Mouse (Mus musculus) neural tube, embryonic 11.5 days (tissue): Measurements from ENCODE around the gene Tuba3a. TPM values are rescaled to one million over a fixed set of nuclear protein-coding genes. Genes with fewer than 3 reads are reported as not detected.
A peak's percentile ranks its signal among the peaks of the same experiment; 100 is the strongest.
"Not testable (repeated sequence)": the region's sequence is repeated elsewhere in the genome, so short reads cannot be mapped to it uniquely, and the experiment has no call there.

ENCODE experiments used
- ATAC-seq: fragments of 200-750 bp; cut with Nextera tagmentation; 2 replicates; pipeline ENCODE4 v1.8.0; 2017; ENCODE audit warnings: moderate number of reproducible peaks, mild to moderate bottlenecking, moderate TSS enrichment, moderate library complexity; ENCODE audit not compliant: insufficient read depth, low FRiP score, low TSS enrichment
- DNase-seq: peaks from one replicate; pipeline ENCODE4 v3.0.0-alpha.2; 2015; ENCODE audit warnings: low spot score
- H3K27ac ChIP-seq: fragments of 300-500 bp; sonication (generic); 2 replicates; pipeline ENCODE4 v1.5.1; 2014; ENCODE audit warnings: low read depth, mild to moderate bottlenecking, low read length
- H3K27me3 ChIP-seq: fragments of 300-500 bp; sonication (generic); 2 replicates; pipeline ENCODE4 v1.6.1; 2014; ENCODE audit warnings: mild to moderate bottlenecking, low read length, mixed read lengths; ENCODE audit not compliant: control insufficient read depth, insufficient read depth
- H3K36me3 ChIP-seq: fragments of 300-500 bp; sonication (generic); 2 replicates; pipeline ENCODE4 v1.6.1; 2014; ENCODE audit warnings: mild to moderate bottlenecking, low read length, moderate library complexity, mixed read lengths; ENCODE audit not compliant: control insufficient read depth, insufficient read depth
- H3K4me1 ChIP-seq: fragments of 300-500 bp; sonication (generic); 2 replicates; pipeline ENCODE4 v1.6.1; 2014; ENCODE audit warnings: low read length, mixed read lengths; ENCODE audit not compliant: control insufficient read depth, insufficient read depth
- H3K4me2 ChIP-seq: fragments of 300-500 bp; sonication (generic); 2 replicates; pipeline ENCODE4 v1.6.1; 2014; ENCODE audit warnings: low read depth, mild to moderate bottlenecking, moderate library complexity
- H3K4me3 ChIP-seq: fragments of 300-500 bp; sonication (generic); 2 replicates; pipeline ENCODE4 v1.5.1; 2014; ENCODE audit warnings: low read depth, low read length
- H3K9ac ChIP-seq: fragments of 300-500 bp; sonication (generic); 2 replicates; pipeline ENCODE4 v1.6.1; 2014; ENCODE audit warnings: mild to moderate bottlenecking, low read length
- H3K9me3 ChIP-seq: fragments of 300-500 bp; sonication (generic); 2 replicates; pipeline ENCODE4 v1.6.1; 2016; ENCODE audit warnings: low read length; ENCODE audit not compliant: control insufficient read depth
- WGBS: fragments of 180-500 bp; shearing (Covaris S2); extraction: QIAGEN DNeasy Blood & Tissue Kit; methylation state at CpG from one replicate; pipeline ENCODE4 v1.1.7; 2014; 5-methylcytosine and 5-hydroxymethylcytosine counted together
- polyA plus RNA-seq: library from polyadenylated mRNA; unstranded; fragments of >200 nt; fragmentation: Nextera tagmentation; extraction: Ambion mirVana; gene quantifications from 2 replicates; pipeline ENCODE4 v1.2.1, GENCODE M21; 2014

The Tuba3a gene
- polyA plus RNA-seq, 1 experiment from 2014 or later = 0.15 TPM

- Histone ChIP-seq H3K9ac (peak overlapping the region; percentile 82; the same call in 1 of the 2 replicates), H3K9me3 (no peaks in the 10 kb centered on the region), H3K36me3 (no peaks in the 10 kb centered on the region), H3K4me1 (peaks cover 5% of the 10 kb centered on the region; the same call in 1 of the 2 replicates), H3K4me2 (peak overlapping the region; percentile 69), H3K27me3 (no peaks in the 10 kb centered on the region), H3K4me3 (peak overlapping the region; percentile 38), H3K27ac (no peak overlapping the region)
- 73% methylated on average over 22 of the region's 22 CpGs for WGBS
- no peak for ATAC-seq
- peak; percentile 19 for DNase-seq
These were observed 26.9 kb upstream of the Tuba3a start for GRCm38 (mm10) chr6:125312581-125313355.

DNA sequence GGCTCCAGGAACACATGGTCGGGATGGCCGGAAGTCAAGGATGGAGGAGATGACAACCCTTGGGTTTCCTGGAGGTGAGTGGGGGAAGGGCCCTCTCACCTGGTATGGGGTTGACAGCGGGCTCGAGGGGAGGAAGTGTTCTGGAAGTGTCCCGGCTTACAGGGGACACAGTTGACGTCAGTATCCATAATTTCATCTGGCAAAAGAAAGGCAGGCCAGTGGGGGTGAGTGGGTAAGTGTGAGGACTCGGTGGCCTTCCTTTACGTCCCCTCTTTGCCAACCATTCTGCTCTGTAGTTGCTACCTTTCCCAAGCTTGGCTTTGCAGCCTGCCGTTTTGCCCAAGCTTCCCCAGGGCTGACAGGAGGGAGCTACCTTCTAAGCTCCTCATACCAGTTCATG lies 26.3 kb upstream of the Tuba3a start:
- Histone ChIP-seq H3K4me1 (peaks cover 5% of the 10 kb centered on the region; the same call in 1 of the 2 replicates), H3K36me3 (no peaks in the 10 kb centered on the region), H3K27me3 (no peaks in the 10 kb centered on the region), H3K4me3 (no peak overlapping the region), H3K9me3 (no peaks in the 10 kb centered on the region), H3K27ac (no peak overlapping the region), H3K4me2 (peak overlapping the region; percentile 21; the same call in 1 of the 2 replicates), H3K9ac (no peak overlapping the region)
- DNase-seq = no peak
- 86% methylated on average over 9 of the region's 9 CpGs for WGBS
- ATAC-seq = no peak

DNA sequence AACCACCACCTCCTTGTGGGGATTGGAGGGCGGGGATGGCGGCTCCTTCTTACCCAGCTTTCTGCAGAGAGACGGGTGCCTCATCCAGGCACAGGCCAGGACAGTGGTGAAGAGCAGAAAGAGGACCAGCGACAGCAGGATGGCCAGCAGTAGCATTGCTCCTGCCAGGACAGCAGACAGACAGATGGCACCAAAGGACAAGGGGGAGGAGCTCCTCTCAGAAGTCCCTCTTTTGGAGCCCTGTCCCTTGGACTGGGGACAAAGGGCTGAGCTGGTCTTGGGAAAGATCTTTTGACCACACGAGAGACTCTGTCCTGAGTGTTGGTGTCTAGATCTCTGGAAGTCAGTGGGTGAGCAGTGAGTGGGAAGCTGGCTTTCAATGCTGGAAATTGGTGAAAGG lies 23.6 kb upstream of the Tuba3a start:
- no peak overlapping the region for H3K27ac ChIP-seq
- ATAC-seq (no peak), DNase-seq (no peak)
- 28% methylated on average over 5 of the region's 5 CpGs for WGBS
- H3K9me3 ChIP-seq = no peaks in the 10 kb centered on the region
- H3K36me3 ChIP-seq = no peaks in the 10 kb centered on the region
- H3K4me3 ChIP-seq = no peak overlapping the region
- H3K4me2 ChIP-seq = no peak overlapping the region
- no peaks in the 10 kb centered on the region for H3K27me3 ChIP-seq
- H3K9ac ChIP-seq = no peak overlapping the region
- peaks cover 5% of the 10 kb centered on the region; the same call in 1 of the 2 replicates for H3K4me1 ChIP-seq

GRCm38 (mm10) chr6:125308921-125309320 lies 23.1 kb upstream of the Tuba3a start:
- H3K27me3 ChIP-seq = no peaks in the 10 kb centered on the region
- H3K4me3 ChIP-seq = no peak overlapping the region
- H3K4me2 ChIP-seq = 0 out of 2 replicates have a peak overlapping the region, but pooled peaks have one; percentile 16
- H3K36me3 ChIP-seq = no peaks in the 10 kb centered on the region
- 8% methylated on average over 13 of the region's 13 CpGs for WGBS
- DNase-seq (peak; percentile 29), ATAC-seq (peak; percentile 58; the same call in 1 of the 2 replicates)
- peaks cover 5% of the 10 kb centered on the region; the same call in 1 of the 2 replicates for H3K4me1 ChIP-seq
- H3K9me3 ChIP-seq = no peaks in the 10 kb centered on the region
- H3K9ac ChIP-seq = no peak overlapping the region
- H3K27ac ChIP-seq = no peak overlapping the region

DNA sequence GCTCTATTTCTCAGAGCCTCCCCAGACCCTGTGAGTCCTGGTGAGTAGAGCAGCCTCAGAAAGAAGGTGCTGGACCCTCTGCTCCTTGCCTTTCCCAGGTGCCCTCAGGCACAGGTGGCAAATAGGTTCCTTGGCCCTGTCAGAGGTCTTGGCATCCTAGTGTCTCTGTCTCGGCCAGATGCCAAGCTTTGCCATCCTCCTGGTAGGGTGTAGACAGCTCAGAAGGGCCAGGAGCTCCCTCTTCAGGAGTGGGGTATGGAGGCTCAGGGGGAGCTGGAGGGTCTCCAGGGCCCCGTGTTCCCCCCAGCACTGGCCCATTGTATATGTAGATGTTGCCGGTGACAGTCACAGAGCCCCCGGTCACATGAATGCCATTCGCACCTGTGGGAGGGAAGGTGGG lies 21.2 kb upstream of the Tuba3a start:
- Histone ChIP-seq H3K4me1 (no peaks in the 10 kb centered on the region), H3K4me3 (no peak overlapping the region), H3K4me2 (no peak overlapping the region), H3K36me3 (no peaks in the 10 kb centered on the region), H3K9ac (no peak overlapping the region), H3K9me3 (no peaks in the 10 kb centered on the region), H3K27ac (no peak overlapping the region), H3K27me3 (no peaks in the 10 kb centered on the region)
- ATAC-seq = no peak
- 98% methylated on average over 5 of the region's 5 CpGs for WGBS
- no peak for DNase-seq

DNA sequence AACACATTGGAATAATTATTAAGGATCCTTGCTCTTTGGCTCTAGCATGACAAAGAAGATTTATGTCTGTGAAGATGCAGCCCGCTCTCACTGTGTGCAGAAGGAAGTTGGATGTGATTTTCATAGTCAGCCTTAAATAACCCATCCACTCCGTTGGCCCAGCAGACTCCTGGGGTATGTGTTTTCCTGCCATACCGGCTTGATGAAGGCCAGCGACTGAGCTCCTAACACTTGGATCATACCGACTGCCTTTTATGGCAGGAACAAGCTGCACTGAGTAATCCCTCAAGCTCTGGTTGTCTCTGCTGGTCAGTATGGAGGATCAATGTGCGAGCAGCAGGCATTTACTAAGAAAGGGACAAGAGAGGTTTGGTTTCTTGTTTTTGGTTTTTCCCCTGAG lies 19.6 kb upstream of the Tuba3a start:
- H3K9ac ChIP-seq = no peak overlapping the region
- DNase-seq (no peak), ATAC-seq (no peak)
- no peak overlapping the region for H3K4me2 ChIP-seq
- H3K4me1 ChIP-seq = no peaks in the 10 kb centered on the region
- H3K9me3 ChIP-seq = no peaks in the 10 kb centered on the region
- H3K4me3 ChIP-seq = no peak overlapping the region
- H3K36me3 ChIP-seq = no peaks in the 10 kb centered on the region
- WGBS = 87% methylated on average over 6 of the region's 6 CpGs
- no peak overlapping the region for H3K27ac ChIP-seq
- no peaks in the 10 kb centered on the region for H3K27me3 ChIP-seq

DNA sequence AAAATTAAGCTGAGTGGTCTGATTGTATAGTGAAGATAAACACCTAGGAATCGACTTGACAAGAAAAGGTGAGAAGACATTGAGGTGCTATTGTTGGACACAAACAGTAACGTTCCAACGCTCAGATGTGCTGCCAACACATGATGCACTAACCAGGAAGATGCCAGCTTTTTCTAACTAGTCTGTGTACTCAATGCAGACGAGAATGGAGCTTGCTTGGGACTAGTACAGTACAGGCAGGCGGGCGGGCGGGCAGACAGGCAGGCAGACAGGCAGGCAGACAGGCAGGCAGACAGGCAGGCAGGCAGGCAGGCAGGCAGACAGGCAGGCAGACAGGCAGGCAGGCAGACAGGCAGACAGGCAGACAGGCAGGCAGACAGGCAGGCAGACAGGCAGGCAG lies 18.6 kb upstream of the Tuba3a start:
- H3K9me3 ChIP-seq, H3K27me3 ChIP-seq, H3K4me2 ChIP-seq, H3K9ac ChIP-seq, H3K36me3 ChIP-seq, DNase-seq, H3K27ac ChIP-seq, H3K4me1 ChIP-seq, H3K4me3 ChIP-seq, ATAC-seq: not testable (repeated sequence)
- WGBS = 88% methylated on average over 7 of the region's 7 CpGs

DNA sequence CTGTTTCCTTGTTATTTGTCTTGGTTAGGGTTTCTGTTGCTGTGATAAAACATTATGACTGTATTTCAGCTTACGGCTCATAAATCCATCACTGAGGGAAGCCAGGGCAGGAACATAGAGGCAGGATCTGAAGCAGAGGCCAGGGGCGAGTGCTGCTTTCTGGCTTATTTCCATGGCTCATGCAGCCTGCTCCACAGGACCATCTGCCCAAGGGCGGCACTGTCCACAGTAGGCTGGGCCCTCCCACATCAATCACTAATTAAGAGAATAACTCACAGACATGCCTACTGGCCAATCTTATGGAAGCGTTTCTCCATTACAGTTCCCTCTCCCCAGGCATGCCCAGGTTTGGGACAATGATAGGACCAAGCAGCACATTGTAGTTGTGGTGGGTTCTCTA lies 17.4 kb upstream of the Tuba3a start:
- H3K4me3 ChIP-seq = no peak overlapping the region
- no peaks in the 10 kb centered on the region for H3K36me3 ChIP-seq
- H3K4me1 ChIP-seq = no peaks in the 10 kb centered on the region
- H3K9me3 ChIP-seq = no peaks in the 10 kb centered on the region
- H3K9ac ChIP-seq = no peak overlapping the region
- 78% methylated on average over 4 of the region's 4 CpGs for WGBS
- H3K27me3 ChIP-seq = no peaks in the 10 kb centered on the region
- no peak overlapping the region for H3K27ac ChIP-seq
- no peak overlapping the region for H3K4me2 ChIP-seq
- ATAC-seq (no peak), DNase-seq (no peak)
